In the genomic region with DNA sequence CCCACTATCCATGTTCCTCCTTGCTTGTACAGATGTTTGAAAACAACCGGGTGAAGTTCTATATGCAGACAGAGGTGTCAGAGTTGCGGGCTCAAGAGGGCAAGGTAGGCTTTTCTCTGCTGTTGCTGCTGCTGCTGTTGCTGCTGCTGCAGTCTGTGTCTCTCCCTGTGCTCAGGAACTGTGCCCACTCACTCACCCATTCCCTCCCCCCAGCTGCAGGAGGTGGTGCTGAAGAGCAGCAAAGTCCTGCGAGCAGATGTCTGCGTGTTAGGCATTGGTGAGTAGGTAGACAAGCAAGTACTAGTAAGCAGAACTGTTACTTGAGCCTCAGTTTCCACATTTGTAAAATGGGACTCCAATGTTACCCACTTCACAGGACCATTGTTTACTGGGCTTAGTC, we compare ENCODE assay signal across 21 mouse cellular contexts. TPM values are rescaled to one million over a fixed set of nuclear protein-coding genes. Genes with fewer than 3 reads are reported as not detected.
"Had no signal": no experiment of that assay in that cellular context is flagged by ENCODE, and none has a peak within 500 bp of the region (broad histone marks: within the 10 kb centered on the region; RNA-seq: fewer than 3 reads in every experiment).

No protein-coding gene starts in this region.

- DNase-seq: liver, postnatal 0 days; lung, adult 2 months; lung, postnatal 14 days; lung, postnatal 36 days; retina, postnatal 1 day; right cerebral cortex, postnatal 25 days; right cerebral cortex, postnatal 4 days; spleen, adult 18-20 months; thymus, adult 18-20 months; thymus, postnatal 14 days; thymus, postnatal 36 days had no signal

- ATAC-seq: liver, postnatal 0 days; lung, postnatal 0 days; midbrain, embryonic 13.5 days; midbrain, embryonic 15.5 days had no signal

- H3K27ac ChIP-seq: lung, embryonic 15.5 days; macrophage; midbrain, embryonic 13.5 days; midbrain, embryonic 15.5 days; neural tube, embryonic 13.5 days; neural tube, embryonic 15.5 days had no signal

- H3K4me3 ChIP-seq: lung, embryonic 15.5 days; megakaryocyte, embryonic 14.5 days; midbrain, embryonic 13.5 days; midbrain, embryonic 15.5 days; neural tube, embryonic 13.5 days; neural tube, embryonic 15.5 days had no signal

RNA-seq across cellular contexts. Expression of gene Aifm3, which starts 13.3 kb away (rescaled TPM):
- total RNA-seq: megakaryocyte progenitor cell, adult 5-6 weeks; monocyte, adult 5-6 weeks had no signal

RNA-seq across cellular contexts. Expression of gene Lrrc74b, which starts 58.4 kb away (rescaled TPM):
- total RNA-seq: monocyte, adult 5-6 weeks had no signal
